Mouse (Mus musculus) midbrain, embryonic 11.5 days (tissue): ENCODE measurements at regions not wholly inside any gene's neighbourhood (a gene's known extent, or its start where the extent isn't known, plus 50 kb on each side); places are given as distances from the start of the nearest gene placed in this dataset.

Source experiments
- ATAC-seq: fragments of 200-750 bp; cut with Nextera tagmentation; 2 replicates; pipeline ENCODE4 v1.8.0; 2017; ENCODE audit warnings: moderate TSS enrichment, moderate library complexity; ENCODE audit not compliant: low FRiP score
- DNase-seq: peaks from one replicate; pipeline ENCODE4 v3.0.0; 2015; ENCODE audit warnings: low spot score; ENCODE audit errors: missing footprints
- H3K27ac ChIP-seq: fragments of 300-500 bp; sonication (generic); 2 replicates; pipeline ENCODE4 v1.5.1; 2014; ENCODE audit warnings: low read depth, low read length
- H3K27me3 ChIP-seq: fragments of 300-500 bp; sonication (generic); 2 replicates; pipeline ENCODE4 v1.6.1; 2014; ENCODE audit warnings: mild to moderate bottlenecking, low read length, moderate library complexity, mixed read lengths; ENCODE audit not compliant: control insufficient read depth, insufficient read depth
- H3K36me3 ChIP-seq: fragments of 300-500 bp; sonication (generic); 2 replicates; pipeline ENCODE4 v1.6.1; 2014; ENCODE audit warnings: mild to moderate bottlenecking, low read length, moderate library complexity, mixed read lengths; ENCODE audit not compliant: control insufficient read depth, insufficient read depth
- H3K4me1 ChIP-seq: fragments of 300-500 bp; sonication (generic); 2 replicates; pipeline ENCODE4 v1.6.1; 2014; ENCODE audit warnings: low read length; ENCODE audit not compliant: control insufficient read depth, insufficient read depth
- H3K4me2 ChIP-seq: fragments of 300-500 bp; sonication (generic); 2 replicates; pipeline ENCODE4 v1.6.1; 2014; ENCODE audit warnings: mild to moderate bottlenecking, moderate library complexity
- H3K4me3 ChIP-seq: fragments of 300-500 bp; sonication (generic); 2 replicates; pipeline ENCODE4 v1.5.1; 2014; ENCODE audit warnings: low read depth, low read length
- H3K9ac ChIP-seq: fragments of 300-500 bp; sonication (generic); 2 replicates; pipeline ENCODE4 v1.6.1; 2014; ENCODE audit warnings: low read length
- H3K9me3 ChIP-seq: fragments of 300-500 bp; sonication (generic); 2 replicates; pipeline ENCODE4 v1.6.1; 2016; ENCODE audit warnings: low read length; ENCODE audit not compliant: control insufficient read depth
- WGBS: fragments of 180-500 bp; shearing (Covaris S2); extraction: QIAGEN DNeasy Blood & Tissue Kit; methylation state at CpG from one replicate; pipeline ENCODE4 v1.1.7; 2014; 5-methylcytosine and 5-hydroxymethylcytosine counted together

DNA sequence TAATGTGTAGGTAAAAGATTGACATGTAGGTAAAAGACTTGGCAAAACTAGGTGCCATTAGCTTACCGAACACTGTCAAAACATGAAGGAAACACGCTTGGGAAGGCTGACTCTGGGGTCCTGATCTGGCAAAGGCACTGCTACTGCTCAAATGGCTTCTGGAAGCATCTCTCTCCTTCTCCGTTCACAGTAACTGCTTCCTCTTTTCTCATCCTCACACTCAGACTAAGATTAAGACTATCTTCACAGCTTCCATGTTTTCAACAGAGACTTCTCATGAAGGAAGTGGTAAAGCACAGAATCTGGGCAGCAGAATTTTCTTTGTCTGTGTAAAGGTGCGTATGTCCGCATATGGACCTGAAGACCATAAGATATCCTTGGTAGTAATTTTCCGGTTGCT lies 271.4 kb upstream of the Adgrl2 start:
- no peaks in the 10 kb centered on the region for H3K27me3 ChIP-seq
- DNase-seq (no peak), ATAC-seq (no peak)
- H3K9me3 ChIP-seq: no peaks in the 10 kb centered on the region
- no peak overlapping the region for H3K4me2 ChIP-seq
- peaks cover 14% of the 10 kb centered on the region for H3K4me1 ChIP-seq
- no peaks in the 10 kb centered on the region for H3K36me3 ChIP-seq
- H3K9ac ChIP-seq: no peak overlapping the region
- WGBS: 95% methylated on average over 6 of the region's 6 CpGs
- H3K4me3 ChIP-seq: no peak overlapping the region
- no peak overlapping the region for H3K27ac ChIP-seq

- no peak overlapping the region for H3K9ac ChIP-seq
- 70% methylated on average over 6 of the region's 6 CpGs for WGBS
- no peaks in the 10 kb centered on the region for H3K27me3 ChIP-seq
- no peak overlapping the region for H3K4me3 ChIP-seq
- no peak overlapping the region for H3K27ac ChIP-seq
- DNase-seq (no peak), ATAC-seq (no peak)
- H3K9me3 ChIP-seq: no peaks in the 10 kb centered on the region
- no peaks in the 10 kb centered on the region for H3K36me3 ChIP-seq
- no peak overlapping the region for H3K4me2 ChIP-seq
- H3K4me1 ChIP-seq: peaks cover 14% of the 10 kb centered on the region
Observed at GRCm38 (mm10) chr3:149258826-149259225, 268.5 kb upstream of the Adgrl2 start.

DNA sequence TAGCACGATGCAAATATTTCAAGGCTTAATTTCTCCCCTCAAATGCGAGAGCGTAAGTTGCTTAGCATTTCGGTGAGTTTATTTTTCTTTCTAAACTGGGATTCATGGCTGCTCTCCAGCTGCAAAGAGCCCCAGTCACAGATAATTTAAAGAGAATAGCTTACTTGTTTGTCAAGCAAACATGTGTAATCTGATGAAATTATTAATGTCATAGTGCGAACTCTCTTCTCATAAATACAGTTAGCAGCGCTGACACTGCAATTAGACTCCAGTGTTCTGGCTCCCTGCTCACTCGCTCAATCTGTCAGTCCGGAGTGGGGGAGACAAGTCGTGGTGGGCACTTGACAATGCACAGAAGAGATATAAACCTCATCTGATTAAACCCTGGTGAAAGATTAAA lies 266.5 kb upstream of the Adgrl2 start:
- Histone ChIP-seq H3K4me3 (no peak overlapping the region), H3K27me3 (no peaks in the 10 kb centered on the region), H3K4me1 (peaks cover 18% of the 10 kb centered on the region), H3K9ac (no peak overlapping the region), H3K36me3 (no peaks in the 10 kb centered on the region), H3K4me2 (no peak overlapping the region), H3K27ac (no peak overlapping the region), H3K9me3 (no peaks in the 10 kb centered on the region)
- ATAC-seq: no peak
- 79% methylated on average over 9 of the region's 9 CpGs for WGBS
- no peak for DNase-seq

GRCm38 (mm10) chr3:149253080-149253479 lies 262.7 kb upstream of the Adgrl2 start:
- no peak overlapping the region for H3K27ac ChIP-seq
- H3K9me3 ChIP-seq: no peaks in the 10 kb centered on the region
- no peak overlapping the region for H3K4me3 ChIP-seq
- H3K36me3 ChIP-seq: no peaks in the 10 kb centered on the region
- no peak overlapping the region for H3K4me2 ChIP-seq
- no peak overlapping the region for H3K9ac ChIP-seq
- ATAC-seq (no peak), DNase-seq (no peak)
- H3K4me1 ChIP-seq: peaks cover 5% of the 10 kb centered on the region
- no peaks in the 10 kb centered on the region for H3K27me3 ChIP-seq
- WGBS: 94% methylated on average over 6 of the region's 6 CpGs

DNA sequence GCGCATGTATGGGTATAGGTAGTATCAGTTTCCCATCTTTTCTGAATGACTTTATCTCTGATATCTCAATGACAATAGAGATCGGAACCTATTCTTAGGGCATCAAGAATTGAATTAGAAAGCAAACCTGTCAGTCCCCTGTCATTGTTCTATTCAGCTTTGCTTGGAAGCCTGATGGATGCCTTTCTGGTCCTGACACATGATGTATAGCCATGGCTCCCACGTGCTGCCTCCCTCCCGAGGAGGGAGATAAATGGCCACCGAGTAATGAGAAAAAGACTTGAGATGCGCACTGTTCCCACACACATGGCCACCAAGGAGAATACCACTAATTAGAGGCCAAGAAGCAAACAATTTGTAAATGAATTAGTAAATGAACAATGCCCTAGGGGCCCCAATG lies 261.8 kb upstream of the Adgrl2 start:
- Histone ChIP-seq H3K36me3 (no peaks in the 10 kb centered on the region), H3K9me3 (no peaks in the 10 kb centered on the region), H3K27ac (no peak overlapping the region), H3K9ac (no peak overlapping the region), H3K4me2 (no peak overlapping the region), H3K4me1 (peaks cover 5% of the 10 kb centered on the region), H3K4me3 (no peak overlapping the region), H3K27me3 (no peaks in the 10 kb centered on the region)
- DNase-seq: no peak
- ATAC-seq: peak; percentile 48; the same call in 1 of the 2 replicates
- 49% methylated on average over 6 of the region's 6 CpGs for WGBS

DNA sequence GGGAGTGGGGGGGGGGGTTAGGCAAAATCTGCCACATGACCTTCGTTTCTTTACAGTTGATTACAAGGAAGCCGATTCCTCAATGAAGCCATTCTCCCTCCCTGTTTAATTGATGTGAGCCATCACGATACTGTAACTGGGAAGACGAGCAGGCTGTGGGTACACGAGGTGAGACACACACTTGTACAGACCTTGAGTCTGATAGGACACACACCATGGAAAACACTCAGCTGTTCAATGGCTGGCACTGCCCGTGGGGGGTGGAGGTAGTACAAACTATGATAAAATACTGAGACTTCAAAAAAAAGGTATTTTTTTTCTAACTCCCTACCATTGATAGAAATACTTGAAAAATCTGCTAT lies 257.3 kb upstream of the Adgrl2 start:
- 82% methylated on average over 6 of the region's 6 CpGs for WGBS
- H3K4me2 ChIP-seq: no peak overlapping the region
- ATAC-seq: no peak

GRCm38 (mm10) chr3:149246935-149247625 lies 256.7 kb upstream of the Adgrl2 start:
- H3K27me3 ChIP-seq: no peaks in the 10 kb centered on the region
- H3K4me2 ChIP-seq: no peak overlapping the region
- WGBS: 77% methylated on average over 10 of the region's 10 CpGs
- H3K36me3 ChIP-seq: no peaks in the 10 kb centered on the region
- H3K9me3 ChIP-seq: no peaks in the 10 kb centered on the region
- H3K27ac ChIP-seq: no peak overlapping the region
- ATAC-seq: no peak
- H3K4me3 ChIP-seq: no peak overlapping the region
- peaks cover 2% of the 10 kb centered on the region for H3K4me1 ChIP-seq
- H3K9ac ChIP-seq: no peak overlapping the region
- no peak for DNase-seq

More for the DNA sequence above, 257.3 kb upstream of the Adgrl2 start:
- no peak for DNase-seq
- Histone ChIP-seq H3K9ac (no peak overlapping the region), H3K4me1 (peaks cover 5% of the 10 kb centered on the region), H3K27me3 (no peaks in the 10 kb centered on the region), H3K36me3 (no peaks in the 10 kb centered on the region), H3K4me3 (no peak overlapping the region), H3K27ac (no peak overlapping the region), H3K9me3 (no peaks in the 10 kb centered on the region)

GRCm38 (mm10) chr3:149239664-149240063 lies 249.3 kb upstream of the Adgrl2 start:
- H3K27me3 ChIP-seq: no peaks in the 10 kb centered on the region
- no peak for DNase-seq
- H3K4me3 ChIP-seq: no peak overlapping the region
- H3K9me3 ChIP-seq: no peaks in the 10 kb centered on the region
- no peaks in the 10 kb centered on the region for H3K36me3 ChIP-seq
- no peak overlapping the region for H3K27ac ChIP-seq
- no peaks in the 10 kb centered on the region for H3K4me1 ChIP-seq
- no peak overlapping the region for H3K4me2 ChIP-seq
- WGBS: 91% methylated on average over 3 of the region's 3 CpGs
- H3K9ac ChIP-seq: no peak overlapping the region
- ATAC-seq: no peak

- Histone ChIP-seq H3K4me2 (no peak overlapping the region), H3K9ac (no peak overlapping the region), H3K27ac (no peak overlapping the region), H3K9me3 (no peaks in the 10 kb centered on the region), H3K36me3 (no peaks in the 10 kb centered on the region), H3K4me3 (no peak overlapping the region), H3K27me3 (no peaks in the 10 kb centered on the region), H3K4me1 (no peaks in the 10 kb centered on the region)
- DNase-seq (no peak), ATAC-seq (peak; percentile 33; the same call in 1 of the 2 replicates)
- 79% methylated on average over 5 of the region's 5 CpGs for WGBS
Observed at GRCm38 (mm10) chr3:149238076-149238475, 247.7 kb upstream of the Adgrl2 start.
